Mouse (Mus musculus) lung, postnatal 0 days (tissue): ENCODE data around the gene Kitl.

Experiments
- CTCF ChIP-seq: IDR thresholded peaks from 2 replicates; pipeline ENCODE4 v1.5.1; 2016; ENCODE audit warnings: antibody characterized with exemption, mild to moderate bottlenecking
- EP300 ChIP-seq: IDR thresholded peaks from 2 replicates; pipeline ENCODE4 v1.6.1; 2016; ENCODE audit warnings: antibody characterized with exemption, mild to moderate bottlenecking, control low read depth

DNA sequence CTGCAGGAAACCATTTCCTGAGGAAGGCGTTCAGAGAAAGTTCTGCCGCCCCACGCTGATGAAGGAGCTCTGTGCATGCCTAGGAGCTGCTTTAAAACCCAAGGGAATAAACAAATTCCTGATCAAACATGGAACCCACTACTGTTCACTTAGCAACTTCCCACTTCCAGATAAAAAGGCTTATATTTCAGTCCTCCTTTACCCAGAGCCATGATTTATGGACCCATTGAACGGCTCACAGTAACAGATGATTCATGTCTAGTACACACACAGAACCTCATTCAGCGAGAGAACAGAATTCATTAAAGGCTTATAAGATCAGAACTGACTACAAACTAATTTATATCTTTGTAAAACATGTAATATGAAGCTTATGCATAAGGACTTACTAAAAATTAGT lies 109.0 kb downstream of the Kitl start:
- TF ChIP-seq CTCF (no peak), EP300 (no peak)
